Mouse (Mus musculus): ENCODE measurements around the gene Polr2a. TPM values are rescaled to one million over a fixed set of nuclear protein-coding genes. Genes with fewer than 3 reads are reported as not detected.

Polr2a gene
- polyA plus RNA-seq, 1 experiment from 2014 or later = 39.3 TPM

DNA sequence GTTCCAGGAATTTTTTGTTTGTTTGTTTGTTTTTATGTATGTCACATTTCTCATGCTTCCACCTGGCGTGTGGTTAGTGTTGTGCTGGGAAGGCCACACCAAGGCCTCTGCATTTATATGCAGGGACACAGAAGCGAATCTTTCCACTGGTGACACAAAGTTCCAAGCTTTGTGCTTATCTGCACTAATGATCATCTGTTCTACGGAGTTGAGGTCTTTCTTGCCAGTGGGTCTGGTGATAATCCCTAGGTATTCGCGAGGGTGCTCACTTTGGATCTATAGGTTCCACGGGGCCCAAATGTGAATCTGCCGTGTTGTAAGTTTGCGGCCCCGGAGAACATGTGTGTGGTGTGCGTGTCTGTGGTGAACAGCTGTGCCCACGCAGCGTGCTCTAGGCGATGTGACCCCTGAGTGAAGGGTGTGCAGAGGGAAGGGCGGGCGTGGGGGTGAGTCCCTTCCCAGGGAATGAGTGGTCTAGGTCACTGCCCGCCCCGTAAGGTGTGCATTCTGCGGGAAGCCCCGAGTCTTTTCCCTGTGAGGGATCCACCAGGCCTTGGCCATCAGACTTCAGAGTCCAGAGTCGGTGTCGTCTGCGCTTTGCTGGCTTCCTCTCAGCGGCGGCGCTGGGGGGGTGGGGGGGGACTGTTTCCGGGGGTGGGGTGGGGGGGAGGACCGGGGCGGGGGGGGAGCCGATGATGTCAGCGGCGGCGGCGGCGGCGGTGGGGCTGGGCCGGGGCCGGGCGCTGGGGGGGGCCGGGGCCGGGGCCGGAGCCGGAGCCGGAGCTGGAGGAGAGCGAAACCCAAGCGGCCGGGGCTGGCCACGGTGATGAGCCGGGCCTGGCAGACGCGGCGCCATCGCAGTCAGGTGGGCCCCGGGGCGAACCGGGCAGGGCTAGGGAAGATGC lies 7.0 kb upstream of the Polr2a start, which contains the start of gene Zbtb4:
TSS of gene Zbtb4 (plus strand) at position 692 of the 905 bp plus-strand sequence.
- peak within 1 kb of the TSS; percentile 97 for H3K9ac ChIP-seq (replicated peaks; ENCODE audit: low read depth, low read length)
- H3K4me2 ChIP-seq (replicated peaks; ENCODE audit: low read depth, low read length) = peak within 1 kb of the TSS; percentile 73
- H3K4me1 ChIP-seq (ENCODE audit: control insufficient read depth, insufficient read depth, low read length) = peaks cover 19% of the 10 kb centered on the region
- peak; percentile 35; the same call in 1 of the 2 replicates for ATAC-seq (ENCODE audit: insufficient number of reproducible peaks, insufficient read depth, low FRiP score, low read depth)
- H3K9me3 ChIP-seq (ENCODE audit: control insufficient read depth, low read depth, low read length) = no peaks in the 10 kb centered on the region
- H3K27ac ChIP-seq (ENCODE audit: low read length) = peak within 1 kb of the TSS; percentile 90
- WGBS = 18% methylated on average over 39 of the region's 55 CpGs
- no peaks in the 10 kb centered on the region for H3K27me3 ChIP-seq (ENCODE audit: control insufficient read depth, insufficient read depth, low read length)
- H3K4me3 ChIP-seq (ENCODE audit: low read depth, low read length) = peak within 1 kb of the TSS; percentile 95
- no peaks in the 10 kb centered on the region for H3K36me3 ChIP-seq (ENCODE audit: control insufficient read depth, insufficient read depth, low read length)

GRCm38 (mm10) chr11:69763551-69763950 lies 5.1 kb upstream of the Polr2a start:
- WGBS = 74% methylated on average over 7 of the region's 7 CpGs
- no peaks in the 10 kb centered on the region for H3K36me3 ChIP-seq (ENCODE audit: control insufficient read depth, insufficient read depth, low read length)
- H3K4me2 ChIP-seq (replicated peaks; ENCODE audit: low read depth, low read length) = no peak overlapping the region
- H3K9me3 ChIP-seq (ENCODE audit: control insufficient read depth, low read depth, low read length) = no peaks in the 10 kb centered on the region
- no peak overlapping the region for H3K4me3 ChIP-seq (ENCODE audit: low read depth, low read length)
- no peaks in the 10 kb centered on the region for H3K27me3 ChIP-seq (ENCODE audit: control insufficient read depth, insufficient read depth, low read length)
- no peak for ATAC-seq (ENCODE audit: insufficient number of reproducible peaks, insufficient read depth, low FRiP score, low read depth)
- peaks cover 27% of the 10 kb centered on the region for H3K4me1 ChIP-seq (ENCODE audit: control insufficient read depth, insufficient read depth, low read length)
- H3K27ac ChIP-seq (ENCODE audit: low read length) = no peak overlapping the region
- H3K9ac ChIP-seq (replicated peaks; ENCODE audit: low read depth, low read length) = no peak overlapping the region

GRCm38 (mm10) chr11:69761868-69762267 lies 3.4 kb upstream of the Polr2a start, which contains the start of gene Slc35g3:
Gene Slc35g3, minus strand, starts transcription at chr11:69761968.
- no peak within 1 kb of the TSS for H3K9ac ChIP-seq (replicated peaks; ENCODE audit: low read depth, low read length)
- WGBS = 78% methylated on average over 1 of the region's 1 CpGs

DNA sequence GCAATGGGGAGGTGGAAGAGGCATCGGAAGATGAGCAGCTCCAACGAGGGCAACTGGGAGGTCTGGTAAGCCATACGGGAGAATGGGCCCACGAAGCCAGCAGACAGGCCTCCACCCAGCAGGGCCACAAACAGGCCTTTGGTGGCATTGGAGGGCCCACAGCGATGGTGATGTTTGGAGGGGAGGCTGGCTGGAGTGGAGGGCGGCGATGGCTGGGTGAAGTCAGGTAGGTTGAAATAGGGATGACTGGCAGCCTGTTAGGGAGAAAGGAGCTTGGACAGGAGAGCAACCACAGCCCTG lies 2.4 kb upstream of the Polr2a start:
- H3K4me2 ChIP-seq (replicated peaks; ENCODE audit: low read depth, low read length) = no peak overlapping the region
- H3K4me1 ChIP-seq (ENCODE audit: control insufficient read depth, insufficient read depth, low read length) = peaks cover 20% of the 10 kb centered on the region
- H3K36me3 ChIP-seq (ENCODE audit: control insufficient read depth, insufficient read depth, low read length) = no peaks in the 10 kb centered on the region
- 91% methylated on average over 7 of the region's 7 CpGs for WGBS
- no peaks in the 10 kb centered on the region for H3K27me3 ChIP-seq (ENCODE audit: control insufficient read depth, insufficient read depth, low read length)
- H3K9me3 ChIP-seq (ENCODE audit: control insufficient read depth, low read depth, low read length) = no peaks in the 10 kb centered on the region
- no peak overlapping the region for H3K4me3 ChIP-seq (ENCODE audit: low read depth, low read length)
- H3K27ac ChIP-seq (ENCODE audit: low read length) = no peak overlapping the region
- H3K9ac ChIP-seq (replicated peaks; ENCODE audit: low read depth, low read length) = no peak overlapping the region
- ATAC-seq (ENCODE audit: insufficient number of reproducible peaks, insufficient read depth, low FRiP score, low read depth) = no peak

More at GRCm38 (mm10) chr11:69761868-69762267, 3.4 kb upstream of the Polr2a start, which contains the start of gene Slc35g3:
- no peak for ATAC-seq (ENCODE audit: insufficient number of reproducible peaks, insufficient read depth, low FRiP score, low read depth)
- no peaks in the 10 kb centered on the region for H3K36me3 ChIP-seq (ENCODE audit: control insufficient read depth, insufficient read depth, low read length)
- H3K27me3 ChIP-seq (ENCODE audit: control insufficient read depth, insufficient read depth, low read length) = no peaks in the 10 kb centered on the region
- H3K4me2 ChIP-seq (replicated peaks; ENCODE audit: low read depth, low read length) = no peak within 1 kb of the TSS
- H3K27ac ChIP-seq (ENCODE audit: low read length) = no peak within 1 kb of the TSS
- H3K4me1 ChIP-seq (ENCODE audit: control insufficient read depth, insufficient read depth, low read length) = peaks cover 18% of the 10 kb centered on the region
- no peak within 1 kb of the TSS for H3K4me3 ChIP-seq (ENCODE audit: low read depth, low read length)
- H3K9me3 ChIP-seq (ENCODE audit: control insufficient read depth, low read depth, low read length) = no peaks in the 10 kb centered on the region

DNA sequence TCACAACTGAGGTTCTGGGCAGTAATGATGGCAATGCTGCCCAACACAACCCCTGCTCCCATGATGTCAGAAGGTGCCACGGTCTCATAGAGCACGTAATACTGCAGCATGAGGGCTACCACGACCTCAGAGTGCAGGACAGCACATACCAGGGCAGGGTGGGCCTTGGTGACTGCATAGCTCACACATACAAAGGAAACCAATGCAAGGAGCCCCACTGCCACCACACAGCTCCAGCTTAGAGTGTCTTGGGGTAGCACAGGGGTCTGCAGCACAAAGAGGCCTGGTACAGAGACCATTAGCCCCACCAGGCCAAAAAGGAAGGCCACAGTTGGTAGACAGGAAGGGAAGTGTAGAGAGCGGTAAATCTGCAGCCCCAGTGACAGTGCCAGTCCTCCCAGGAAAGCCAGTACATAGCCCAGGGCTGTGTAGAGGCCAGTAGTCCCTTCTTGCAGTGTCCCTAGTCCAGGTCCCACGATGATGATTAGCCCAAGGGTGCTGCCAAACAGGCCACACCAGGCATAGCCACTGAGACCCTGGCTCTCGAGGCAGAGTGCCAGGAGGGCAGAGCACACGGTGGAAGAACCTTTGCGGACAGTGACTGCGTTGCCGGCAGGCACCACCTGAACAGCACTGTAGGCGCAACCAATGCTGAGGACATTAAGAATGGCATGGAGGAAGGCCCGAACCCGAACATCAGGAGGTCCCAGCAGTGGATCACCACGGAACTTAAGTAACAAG lies 1.9 kb upstream of the Polr2a start:
- no peaks in the 10 kb centered on the region for H3K27me3 ChIP-seq (ENCODE audit: control insufficient read depth, insufficient read depth, low read length)
- no peak overlapping the region for H3K4me3 ChIP-seq (ENCODE audit: low read depth, low read length)
- peaks cover 25% of the 10 kb centered on the region for H3K4me1 ChIP-seq (ENCODE audit: control insufficient read depth, insufficient read depth, low read length)
- peak overlapping the region; percentile 98 for H3K27ac ChIP-seq (ENCODE audit: low read length)
- no peaks in the 10 kb centered on the region for H3K36me3 ChIP-seq (ENCODE audit: control insufficient read depth, insufficient read depth, low read length)
- H3K9me3 ChIP-seq (ENCODE audit: control insufficient read depth, low read depth, low read length) = no peaks in the 10 kb centered on the region
- 81% methylated on average over 14 of the region's 14 CpGs for WGBS
- ATAC-seq (ENCODE audit: insufficient number of reproducible peaks, insufficient read depth, low FRiP score, low read depth) = no peak
- peak overlapping the region; percentile 88 for H3K4me2 ChIP-seq (replicated peaks; ENCODE audit: low read depth, low read length)
- H3K9ac ChIP-seq (replicated peaks; ENCODE audit: low read depth, low read length) = no peak overlapping the region; the same call in 1 of the 2 replicates

GRCm38 (mm10) chr11:69758971-69759721 lies 709 bp upstream of the Polr2a start:
- H3K9me3 ChIP-seq (ENCODE audit: control insufficient read depth, low read depth, low read length) = no peaks in the 10 kb centered on the region
- peak overlapping the region; percentile 88 for H3K4me2 ChIP-seq (replicated peaks; ENCODE audit: low read depth, low read length)
- peak overlapping the region; percentile 53 for H3K9ac ChIP-seq (replicated peaks; ENCODE audit: low read depth, low read length)
- H3K36me3 ChIP-seq (ENCODE audit: control insufficient read depth, insufficient read depth, low read length) = no peaks in the 10 kb centered on the region
- under 1% methylated on average over 37 of the region's 37 CpGs for WGBS
- ATAC-seq (ENCODE audit: insufficient number of reproducible peaks, insufficient read depth, low FRiP score, low read depth) = peak; percentile 88
- peak overlapping the region; percentile 55 for H3K4me3 ChIP-seq (ENCODE audit: low read depth, low read length)
- peak overlapping the region; percentile 98 for H3K27ac ChIP-seq (ENCODE audit: low read length)
- H3K27me3 ChIP-seq (ENCODE audit: control insufficient read depth, insufficient read depth, low read length) = no peaks in the 10 kb centered on the region
- H3K4me1 ChIP-seq (ENCODE audit: control insufficient read depth, insufficient read depth, low read length) = peaks cover 27% of the 10 kb centered on the region

GRCm38 (mm10) chr11:69758090-69758456 lies 364 bp downstream of the Polr2a start:
- H3K4me2 ChIP-seq (replicated peaks; ENCODE audit: low read depth, low read length) = peak overlapping the region; percentile 88
- no peaks in the 10 kb centered on the region for H3K9me3 ChIP-seq (ENCODE audit: control insufficient read depth, low read depth, low read length)
- H3K27me3 ChIP-seq (ENCODE audit: control insufficient read depth, insufficient read depth, low read length) = no peaks in the 10 kb centered on the region
- peak overlapping the region; percentile 55 for H3K4me3 ChIP-seq (ENCODE audit: low read depth, low read length)
- no peaks in the 10 kb centered on the region for H3K36me3 ChIP-seq (ENCODE audit: control insufficient read depth, insufficient read depth, low read length)
- peak overlapping the region; percentile 53 for H3K9ac ChIP-seq (replicated peaks; ENCODE audit: low read depth, low read length)
- peak overlapping the region; percentile 98 for H3K27ac ChIP-seq (ENCODE audit: low read length)
- WGBS = 0% methylated on average over 26 of the region's 26 CpGs
- H3K4me1 ChIP-seq (ENCODE audit: control insufficient read depth, insufficient read depth, low read length) = peaks cover 27% of the 10 kb centered on the region
- ATAC-seq (ENCODE audit: insufficient number of reproducible peaks, insufficient read depth, low FRiP score, low read depth) = peak; percentile 87

Measured in stomach, embryonic 14.5 days (tissue).